Mouse (Mus musculus): ENCODE results near the gene Ssh1.

Ssh1 gene

DNA sequence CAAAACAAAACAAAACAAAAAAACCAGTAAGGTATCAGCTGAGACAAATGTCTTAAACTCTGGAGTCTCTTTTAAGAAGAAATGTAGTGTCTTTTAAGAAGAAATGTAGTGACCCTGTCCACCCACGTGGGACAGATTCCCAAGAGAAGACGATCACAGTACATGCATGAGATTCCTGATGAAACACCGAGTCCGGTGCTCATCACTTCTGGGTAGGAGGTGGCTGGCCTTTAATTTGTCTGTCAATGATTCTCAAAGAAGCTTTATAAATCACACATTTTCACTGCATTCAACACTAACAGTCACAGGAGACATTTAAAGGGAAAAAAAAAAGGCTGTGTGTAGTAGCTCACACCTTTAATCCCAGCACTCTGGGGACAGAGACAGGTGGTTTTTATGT is 103.8 kb downstream of the Ssh1 start:
- no peak for DNase-seq (ENCODE audit: low spot score)

DNA sequence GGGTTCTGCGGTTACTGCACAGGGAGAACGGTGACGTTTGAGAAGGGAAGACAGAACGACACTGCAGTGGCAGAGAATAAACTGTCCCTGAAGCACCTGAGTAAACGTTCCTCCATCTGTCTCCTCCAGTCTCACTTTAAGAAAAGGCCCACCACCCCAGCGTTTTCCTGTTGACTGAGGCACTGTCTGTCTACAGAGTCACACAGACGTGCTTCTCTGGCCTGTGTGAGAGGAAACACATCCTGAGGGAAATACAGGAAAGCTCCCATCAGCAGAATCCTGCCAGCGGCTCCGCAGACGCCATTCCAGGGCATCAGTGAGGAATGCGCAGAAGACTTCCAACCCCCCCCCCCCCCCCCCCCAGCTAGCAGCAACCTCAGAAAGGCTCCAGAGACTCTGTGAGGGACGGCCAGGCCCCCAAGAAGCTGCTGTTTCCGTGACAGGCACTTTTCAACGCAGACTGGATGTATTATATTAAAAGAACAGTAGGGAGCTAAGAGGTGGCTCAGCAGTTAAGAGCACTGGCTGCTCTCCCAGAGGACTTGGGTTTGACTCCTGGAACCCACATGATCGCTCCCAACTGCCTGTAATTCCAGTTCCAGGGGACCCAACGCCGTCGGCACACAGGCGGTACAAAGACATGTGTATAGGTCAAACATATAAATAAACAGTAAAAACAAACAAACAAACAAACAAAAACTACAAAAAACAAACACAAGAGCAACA is 104.3 kb downstream of the Ssh1 start:
- peak; percentile 35 for DNase-seq (ENCODE audit: low spot score)

DNA sequence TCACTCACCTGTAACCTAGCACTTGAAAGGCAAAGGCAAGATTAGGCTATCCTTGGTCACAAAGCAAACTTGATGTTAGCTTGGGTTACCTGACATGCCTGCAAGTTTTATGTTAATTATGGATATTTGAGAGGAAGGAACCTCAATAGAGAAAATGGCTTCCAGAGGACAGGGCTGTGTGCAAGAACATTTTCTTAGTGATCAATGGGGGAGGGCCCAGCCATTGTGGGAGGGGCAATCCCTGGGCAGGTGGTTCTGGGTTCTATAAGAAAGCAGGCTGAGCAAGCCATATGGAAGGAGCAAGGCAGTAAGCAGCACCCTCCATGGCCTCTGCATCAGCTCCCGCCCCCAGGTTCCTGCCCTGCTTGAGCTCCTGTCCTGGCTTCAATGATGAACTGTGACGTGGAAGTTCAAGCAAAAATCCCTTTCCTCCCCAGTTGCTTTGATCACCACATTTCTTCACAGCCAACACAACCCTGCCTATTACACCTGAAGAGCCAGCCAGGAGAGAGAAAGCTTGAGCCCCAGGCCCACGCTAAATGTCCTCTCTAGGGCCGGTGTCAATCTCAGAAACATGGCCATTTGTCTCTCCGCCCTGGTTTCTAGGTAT is 105.4 kb downstream of the Ssh1 start:
- no peak for DNase-seq (ENCODE audit: low spot score)

DNA sequence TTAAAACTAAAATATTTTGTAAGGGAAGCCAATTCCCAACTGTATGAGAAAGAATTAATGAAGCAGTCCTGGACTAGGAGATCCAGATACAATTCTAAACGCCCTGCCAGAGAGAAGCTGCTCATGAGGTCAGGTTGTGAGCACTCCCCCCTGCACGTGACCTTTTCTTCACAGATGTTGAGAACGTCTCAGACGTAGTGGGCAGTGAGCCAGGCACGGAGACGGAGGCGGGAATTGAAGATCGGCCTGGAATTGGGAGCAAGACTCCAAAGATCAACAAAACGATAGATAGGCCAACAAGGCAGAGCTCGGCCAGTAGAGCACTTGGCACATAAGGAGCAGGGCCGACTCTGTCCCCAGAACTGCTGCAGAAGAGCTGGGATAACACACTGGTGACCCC is 106.6 kb downstream of the Ssh1 start:
- no peak for DNase-seq (ENCODE audit: low spot score)

All from embryo, embryonic 10 days (tissue).